Mouse (Mus musculus): Measurements from ENCODE around the gene Trpv6.
A peak's percentile ranks its signal among the peaks of the same experiment; 100 is the strongest.

DNA sequence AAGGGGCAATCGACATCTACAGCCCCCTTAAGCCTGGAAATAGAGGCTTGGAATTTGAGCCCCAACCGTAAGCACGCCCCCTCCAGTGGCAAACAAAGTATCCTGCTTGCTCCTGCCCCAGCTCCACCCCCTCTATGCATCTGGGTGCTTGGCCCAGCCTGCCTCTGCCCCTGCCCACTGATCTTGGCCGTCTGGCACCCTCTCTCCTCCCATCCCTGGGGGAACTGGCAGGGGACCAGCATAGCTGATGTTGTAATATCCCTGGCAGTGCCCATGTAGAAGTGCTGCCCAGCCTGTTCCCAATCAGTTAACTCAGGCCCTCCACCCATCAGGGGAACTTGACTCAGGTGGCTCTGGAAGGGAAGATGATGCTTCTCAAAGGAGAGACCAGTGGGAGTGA is 30.0 kb downstream of the Trpv6 start:
- TF ChIP-seq MYOD1 (IDR thresholded peaks at IDR 0.05; ENCODE audit: control insufficient read depth in 1 of 3, insufficient read length in 2 of 3, low read depth in 2 of 3) (peak in 1 of 3 experiments; percentile 31), POLR2A (IDR thresholded peaks at IDR 0.05; ENCODE audit: insufficient read length, low read depth) (peak; percentile 12), TCF12 (IDR thresholded peaks at IDR 0.05; ENCODE audit: insufficient read depth, poor library complexity, severe bottlenecking) (no peak), E2F4 (IDR thresholded peaks at IDR 0.05; ENCODE audit: insufficient read depth) (no peak), MAX (IDR thresholded peaks at IDR 0.05; ENCODE audit: low read depth) (no peak), USF1 (IDR thresholded peaks at IDR 0.05; ENCODE audit: low read depth) (no peak)

Data from myocyte (in vitro differentiated cells).